Mouse (Mus musculus): ENCODE results near the gene Tmeff2. TPM values are rescaled to one million over a fixed set of nuclear protein-coding genes. Genes with fewer than 3 reads are reported as not detected.

Gene Tmeff2
- total and polyA plus RNA-seq, 3 experiments, result 0.34 to 0.68 (median 0.52) TPM

DNA sequence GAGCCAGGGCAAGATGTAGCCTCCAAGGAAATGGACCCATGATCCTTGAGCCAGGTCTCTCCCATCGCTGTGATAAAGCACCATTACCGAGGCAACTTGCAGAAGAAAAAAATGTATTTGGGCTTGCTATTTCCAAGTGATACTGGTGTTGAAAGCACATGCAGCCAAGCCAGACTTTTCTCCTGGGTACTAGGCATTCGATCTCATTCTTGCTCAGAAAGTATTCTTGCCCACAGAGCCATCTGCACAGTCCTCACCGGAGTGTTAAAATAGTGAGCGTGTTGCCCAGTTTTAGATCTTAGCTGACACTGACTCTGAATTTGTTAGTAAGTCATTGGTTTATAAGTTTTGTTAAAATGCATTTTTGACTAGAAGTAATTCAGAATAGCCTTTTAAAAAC lies 215.3 kb downstream of the Tmeff2 start:
- Histone ChIP-seq H3K27me3 (ENCODE audit: control insufficient read depth, insufficient read depth, low read length) (no peaks in the 10 kb centered on the region), H3K27ac (no peak overlapping the region), H3K36me3 (ENCODE audit: control insufficient read depth, insufficient read depth, low read length) (no peaks in the 10 kb centered on the region; the same call in 1 of the 2 replicates), H3K4me1 (ENCODE audit: control insufficient read depth, insufficient read depth, low read length) (peaks cover 8% of the 10 kb centered on the region), H3K9ac (ENCODE audit: low read depth, low read length) (no peak overlapping the region), H3K79me2 (replicated peaks; ENCODE audit: control insufficient read depth, insufficient read depth, low read length) (no peaks in the 10 kb centered on the region), H3K4me3 (no peak overlapping the region)
- intact Hi-C loops (cut with DNase I), result no loop called here
- WGBS, result 81% methylated on average over 5 of the region's 5 CpGs
- TF ChIP-seq CTCF (IDR thresholded peaks at IDR 0.05) (no peak), POLR2A (IDR thresholded peaks at IDR 0.05; ENCODE audit: insufficient read depth, low read depth, low read length) (no peak), EP300 (IDR thresholded peaks at IDR 0.05; ENCODE audit: insufficient read depth, low read depth, low read length) (no peak)
- no peak for DNase-seq

- H3K36me3 ChIP-seq (ENCODE audit: control insufficient read depth, insufficient read depth, low read length), result no peaks in the 10 kb centered on the region; the same call in 1 of the 2 replicates
- no peak overlapping the region for H3K4me3 ChIP-seq
- no peaks in the 10 kb centered on the region for H3K79me2 ChIP-seq (replicated peaks; ENCODE audit: control insufficient read depth, insufficient read depth, low read length)
- WGBS, result 74% methylated on average over 2 of the region's 2 CpGs
- TF ChIP-seq POLR2A (IDR thresholded peaks at IDR 0.05; ENCODE audit: insufficient read depth, low read depth, low read length) (no peak), CTCF (IDR thresholded peaks at IDR 0.05) (no peak), EP300 (IDR thresholded peaks at IDR 0.05; ENCODE audit: insufficient read depth, low read depth, low read length) (no peak)
- H3K27me3 ChIP-seq (ENCODE audit: control insufficient read depth, insufficient read depth, low read length), result no peaks in the 10 kb centered on the region
- peaks cover 10% of the 10 kb centered on the region for H3K4me1 ChIP-seq (ENCODE audit: control insufficient read depth, insufficient read depth, low read length)
- no peak overlapping the region for H3K27ac ChIP-seq
- no peak overlapping the region for H3K9ac ChIP-seq (ENCODE audit: low read depth, low read length)
- intact Hi-C loops (cut with DNase I), result no loop called here
- no peak for DNase-seq
Measured at GRCm38 (mm10) chr1:51117830-51118229, 217.4 kb downstream of the Tmeff2 start.

DNA sequence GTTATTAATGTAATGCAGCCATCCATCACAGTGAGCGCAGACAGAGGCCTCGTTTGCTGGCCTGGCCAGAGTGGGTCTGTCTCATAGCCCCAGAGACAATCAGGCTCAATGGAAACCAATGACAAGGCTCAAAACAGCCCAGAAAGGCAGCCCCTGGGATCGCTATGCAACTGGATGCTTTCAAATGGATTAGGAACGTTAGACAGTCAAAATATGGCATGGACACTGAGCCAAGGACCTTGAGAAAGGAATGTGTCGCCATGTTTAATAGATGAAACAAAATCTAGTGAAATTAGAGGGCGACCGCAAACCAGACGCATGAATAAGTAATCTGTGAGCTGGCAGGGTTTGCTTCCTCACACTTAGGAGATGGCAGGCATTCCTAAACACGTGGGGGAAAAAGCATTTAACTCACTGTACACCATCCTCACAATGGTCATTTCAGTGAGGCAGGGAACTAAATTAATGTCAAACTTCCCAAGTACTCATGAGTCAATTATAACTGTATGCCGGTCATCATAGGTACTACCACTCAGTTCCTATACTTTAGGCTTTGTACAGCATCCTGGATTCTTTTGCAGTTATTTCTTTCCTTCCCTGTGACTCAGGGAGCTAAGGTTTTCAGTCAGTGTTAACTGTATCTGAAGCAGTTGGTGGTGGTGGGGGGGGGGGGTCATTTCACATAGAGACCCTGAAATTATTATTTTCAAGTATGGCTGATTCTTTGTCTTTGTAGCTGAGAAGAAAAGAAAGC lies 225.4 kb downstream of the Tmeff2 start:
- Histone ChIP-seq H3K27ac (no peak overlapping the region), H3K79me2 (replicated peaks; ENCODE audit: control insufficient read depth, insufficient read depth, low read length) (no peaks in the 10 kb centered on the region), H3K36me3 (ENCODE audit: control insufficient read depth, insufficient read depth, low read length) (no peaks in the 10 kb centered on the region), H3K4me3 (no peak overlapping the region), H3K4me1 (ENCODE audit: control insufficient read depth, insufficient read depth, low read length) (peaks cover 4% of the 10 kb centered on the region), H3K27me3 (ENCODE audit: control insufficient read depth, insufficient read depth, low read length) (no peaks in the 10 kb centered on the region), H3K9ac (ENCODE audit: low read depth, low read length) (no peak overlapping the region)
- WGBS, result 70% methylated on average over 10 of the region's 10 CpGs
- TF ChIP-seq CTCF (IDR thresholded peaks at IDR 0.05) (no peak), POLR2A (IDR thresholded peaks at IDR 0.05; ENCODE audit: insufficient read depth, low read depth, low read length) (no peak), EP300 (IDR thresholded peaks at IDR 0.05; ENCODE audit: insufficient read depth, low read depth, low read length) (no peak)
- intact Hi-C loops (cut with DNase I), result no loop called here
- no peak for DNase-seq

DNA sequence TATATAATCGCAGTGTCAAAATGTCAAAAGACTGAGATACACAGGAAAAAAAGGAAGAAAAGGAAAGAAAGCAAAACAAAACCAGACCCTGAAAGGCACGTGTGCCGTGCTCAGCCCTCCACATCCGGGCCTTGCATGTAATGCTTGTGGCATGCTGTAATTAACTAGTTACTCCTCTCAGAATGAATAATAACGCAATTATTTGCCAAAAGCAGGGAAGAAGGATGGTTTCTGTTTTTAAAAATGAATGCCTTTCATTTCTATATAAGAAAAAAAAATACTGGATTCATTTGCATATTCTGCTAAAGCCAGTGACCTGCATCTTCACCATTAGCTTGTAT lies 225.9 kb downstream of the Tmeff2 start:
- Histone ChIP-seq H3K79me2 (replicated peaks; ENCODE audit: control insufficient read depth, insufficient read depth, low read length) (no peaks in the 10 kb centered on the region), H3K4me3 (no peak overlapping the region), H3K27ac (no peak overlapping the region), H3K27me3 (ENCODE audit: control insufficient read depth, insufficient read depth, low read length) (no peaks in the 10 kb centered on the region), H3K36me3 (ENCODE audit: control insufficient read depth, insufficient read depth, low read length) (no peaks in the 10 kb centered on the region), H3K4me1 (ENCODE audit: control insufficient read depth, insufficient read depth, low read length) (peaks cover 4% of the 10 kb centered on the region), H3K9ac (ENCODE audit: low read depth, low read length) (no peak overlapping the region)
- DNase-seq, result no peak
- intact Hi-C loops (cut with DNase I), result no loop called here
- WGBS, result 47% methylated on average over 5 of the region's 5 CpGs
- TF ChIP-seq POLR2A (IDR thresholded peaks at IDR 0.05; ENCODE audit: insufficient read depth, low read depth, low read length), result no peak
- no peak for TF ChIP-seq EP300 (IDR thresholded peaks at IDR 0.05; ENCODE audit: insufficient read depth, low read depth, low read length)

- 28% methylated on average over 2 of the region's 2 CpGs for WGBS
- no peak overlapping the region for H3K9ac ChIP-seq (ENCODE audit: low read depth, low read length)
- no peaks in the 10 kb centered on the region for H3K27me3 ChIP-seq (ENCODE audit: control insufficient read depth, insufficient read depth, low read length)
- H3K4me3 ChIP-seq, result no peak overlapping the region
- H3K79me2 ChIP-seq (replicated peaks; ENCODE audit: control insufficient read depth, insufficient read depth, low read length), result no peaks in the 10 kb centered on the region
- intact Hi-C loops (cut with DNase I), result loop anchor here (1.0 to 5.0 kb wide), 6 partner anchors 14 to 196 kb away; no protein-coding TSS in a partner anchor
- H3K36me3 ChIP-seq (ENCODE audit: control insufficient read depth, insufficient read depth, low read length), result peaks cover 4% of the 10 kb centered on the region; the same call in 1 of the 2 replicates
- peak in 1 of 2 experiments; percentile 32 for DNase-seq
- H3K4me1 ChIP-seq (ENCODE audit: control insufficient read depth, insufficient read depth, low read length), result peaks cover 8% of the 10 kb centered on the region
- 0 out of 2 replicates have a peak, but pooled peaks have one; percentile 19 for TF ChIP-seq CTCF (IDR thresholded peaks at IDR 0.05)
- peak; percentile 39; the same call in 1 of the 2 replicates for TF ChIP-seq POLR2A (IDR thresholded peaks at IDR 0.05; ENCODE audit: insufficient read depth, low read depth, low read length)
- no peak for TF ChIP-seq EP300 (IDR thresholded peaks at IDR 0.05; ENCODE audit: insufficient read depth, low read depth, low read length)
- peak overlapping the region; percentile 87 for H3K27ac ChIP-seq
Measured at GRCm38 (mm10) chr1:51136792-51137191, 236.3 kb downstream of the Tmeff2 start.

GRCm38 (mm10) chr1:51139605-51140004 lies 239.2 kb downstream of the Tmeff2 start:
- TF ChIP-seq EP300 (IDR thresholded peaks at IDR 0.05; ENCODE audit: insufficient read depth, low read depth, low read length) (no peak), POLR2A (IDR thresholded peaks at IDR 0.05; ENCODE audit: insufficient read depth, low read depth, low read length) (no peak), CTCF (IDR thresholded peaks at IDR 0.05) (no peak)
- Histone ChIP-seq H3K4me1 (ENCODE audit: control insufficient read depth, insufficient read depth, low read length) (peaks cover 8% of the 10 kb centered on the region), H3K4me3 (no peak overlapping the region), H3K79me2 (replicated peaks; ENCODE audit: control insufficient read depth, insufficient read depth, low read length) (no peaks in the 10 kb centered on the region), H3K36me3 (ENCODE audit: control insufficient read depth, insufficient read depth, low read length) (peaks cover 4% of the 10 kb centered on the region; the same call in 1 of the 2 replicates), H3K9ac (ENCODE audit: low read depth, low read length) (no peak overlapping the region), H3K27me3 (ENCODE audit: control insufficient read depth, insufficient read depth, low read length) (no peaks in the 10 kb centered on the region), H3K27ac (no peak overlapping the region)
- no peak for DNase-seq
- intact Hi-C loops (cut with DNase I), result loop anchor here (5.0 kb wide), 2 partner anchors 42 to 193 kb away; no protein-coding TSS in a partner anchor
- 87% methylated on average over 10 of the region's 10 CpGs for WGBS

Data from heart, adult 2 months (tissue).